Mouse (Mus musculus) left cerebral cortex, postnatal 4 days (tissue): Measurements from ENCODE around the gene Fam20a. TPM values are rescaled to one million over a fixed set of nuclear protein-coding genes. Genes with fewer than 3 reads are reported as not detected.
"Not testable (repeated sequence)": the region's sequence is repeated elsewhere in the genome, so short reads cannot be mapped to it uniquely, and the experiment has no call there.

Experiments used
- DNase-seq: peaks from one replicate; pipeline ENCODE4 v3.0.0-alpha.2; 2022
- intact Hi-C: fragments of 180-260 bp; cut with DNase I; formaldehyde crosslinking; loops from one replicate; pipeline ENCODE4 v1.15.1; 2025
- total RNA-seq, 2 experiments: library from RNA; stranded (reverse); gene quantifications; 2 replicates each; pipeline ENCODE4 v1.2.3; 2021

Fam20a gene
- total RNA-seq, 2 experiments from 2014 or later: 6.4 to 6.7 TPM

- intact Hi-C loops: loop anchor here (10.0 kb wide), 1 partner anchor 611 kb away; no protein-coding TSS in a partner anchor
- no peak for DNase-seq
Observed at GRCm38 (mm10) chr11:109664293-109664692, 57.8 kb downstream of the Fam20a start.

GRCm38 (mm10) chr11:109660526-109660925 lies 61.6 kb downstream of the Fam20a start:
- intact Hi-C loops: loop anchor here (10.0 kb wide), 1 partner anchor 614 kb away; no protein-coding TSS in a partner anchor
- not testable (repeated sequence) for DNase-seq

GRCm38 (mm10) chr11:109656232-109656631 lies 65.8 kb downstream of the Fam20a start:
- intact Hi-C loops: no loop called here
- DNase-seq: no peak

DNA sequence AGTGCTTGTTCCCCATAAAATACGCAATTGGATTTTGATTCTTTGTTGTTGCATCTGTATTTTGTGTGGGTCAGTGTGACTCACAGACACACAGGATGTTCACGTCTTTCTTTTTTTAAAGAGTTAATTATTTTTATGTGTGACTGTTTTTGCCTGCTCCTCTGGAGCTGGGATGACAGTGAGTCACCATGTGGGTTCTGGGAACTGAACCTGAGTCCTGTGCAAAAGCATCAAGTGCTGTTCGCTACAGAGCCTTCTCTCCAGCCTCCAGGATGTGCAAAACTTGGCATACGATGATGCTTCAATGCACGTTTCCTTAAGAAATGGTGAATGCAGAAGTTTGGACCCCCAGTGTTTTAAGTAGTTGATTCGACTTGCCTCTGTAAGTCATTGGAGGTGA lies 67.5 kb downstream of the Fam20a start:
- intact Hi-C loops: no loop called here
- DNase-seq: no peak

DNA sequence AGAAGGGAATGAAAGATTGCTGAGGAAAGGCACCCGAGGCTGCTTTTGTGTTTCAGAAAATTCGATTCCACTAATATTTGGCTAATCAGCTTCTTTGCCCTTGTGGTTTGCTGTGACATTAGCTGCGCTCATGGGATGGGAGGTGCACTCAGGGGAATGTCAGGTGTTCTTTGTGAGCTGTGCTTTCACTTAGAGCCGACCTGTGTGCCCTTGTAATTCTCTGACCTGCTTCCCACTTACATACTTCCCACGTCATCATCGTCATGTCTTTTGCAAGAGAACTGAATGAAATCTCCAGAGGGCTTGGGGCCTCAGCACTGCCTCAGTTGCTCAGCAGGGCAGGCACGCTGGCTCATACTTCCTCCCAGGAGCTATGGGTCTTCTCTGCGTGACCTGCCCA lies 68.9 kb downstream of the Fam20a start:
- no peak for DNase-seq
- intact Hi-C loops: no loop called here

GRCm38 (mm10) chr11:109652505-109652904 lies 69.6 kb downstream of the Fam20a start:
- no peak for DNase-seq
- intact Hi-C loops: no loop called here

DNA sequence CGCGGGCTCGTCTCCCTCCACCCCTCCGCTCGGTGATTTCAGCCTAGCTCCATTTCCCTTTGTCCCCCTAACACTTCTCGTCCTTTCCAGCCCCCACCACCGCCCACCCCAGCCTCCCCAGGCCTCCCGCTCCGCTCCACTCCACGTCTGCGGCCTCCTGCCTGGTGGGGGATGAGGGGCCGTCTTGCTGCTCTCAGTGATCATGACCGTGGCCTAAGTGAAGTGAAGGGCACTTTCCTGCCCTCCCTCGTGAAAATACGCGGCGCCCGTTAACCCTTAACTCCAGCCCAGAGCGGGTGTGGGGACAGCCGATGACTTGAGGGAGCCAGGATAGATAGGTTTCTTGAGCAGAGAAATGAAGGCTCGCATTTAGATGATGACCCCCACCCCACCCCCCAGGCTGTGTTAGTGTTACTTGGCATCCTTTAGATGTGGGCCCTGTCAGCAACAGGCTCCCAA lies 70.5 kb downstream of the Fam20a start:
- DNase-seq: peak; percentile 35
- intact Hi-C loops: no loop called here

DNA sequence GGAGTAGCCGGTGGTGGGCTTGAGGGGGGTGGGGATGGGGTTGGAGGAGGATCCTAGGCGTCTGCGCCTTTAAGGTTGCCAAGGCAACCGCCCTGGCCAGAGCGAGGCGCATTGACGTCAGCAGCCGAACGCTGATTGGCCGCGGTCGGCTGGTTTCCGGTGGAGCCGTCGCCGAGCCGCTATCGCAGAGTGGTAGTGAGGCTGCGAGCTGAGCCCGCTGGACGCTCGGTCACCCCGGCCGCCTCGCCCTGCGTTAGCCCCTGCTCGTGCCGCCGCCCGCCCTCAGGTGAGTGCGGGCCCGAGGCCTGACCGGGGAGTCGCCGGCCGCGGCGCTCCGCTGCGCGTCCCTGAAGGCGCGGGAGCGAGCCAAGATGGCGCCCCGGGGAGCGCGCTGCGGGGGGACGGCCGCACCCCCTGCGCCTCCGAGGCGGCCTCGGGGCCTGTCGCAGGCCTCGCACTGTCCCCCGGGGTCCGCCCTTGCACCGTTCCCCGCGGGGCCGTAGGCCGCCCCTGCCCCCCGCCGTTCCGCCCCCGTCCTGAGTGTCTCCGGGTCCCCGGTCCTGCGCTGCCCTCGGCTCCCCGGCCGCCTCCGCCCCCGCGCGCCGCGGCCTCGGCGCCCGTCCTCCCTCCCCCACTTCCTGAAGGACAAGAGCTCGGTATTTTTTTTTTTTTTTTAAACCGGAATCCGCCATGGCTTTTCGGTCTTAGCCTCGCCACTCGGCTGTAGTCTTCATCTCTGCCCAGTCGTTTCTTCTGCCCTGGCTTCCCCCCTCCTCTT lies 71.1 kb downstream of the Fam20a start:
- intact Hi-C loops: no loop called here
- peak; percentile 96 for DNase-seq

GRCm38 (mm10) chr11:109649975-109650701 lies 71.9 kb downstream of the Fam20a start:
- intact Hi-C loops: no loop called here

DNA sequence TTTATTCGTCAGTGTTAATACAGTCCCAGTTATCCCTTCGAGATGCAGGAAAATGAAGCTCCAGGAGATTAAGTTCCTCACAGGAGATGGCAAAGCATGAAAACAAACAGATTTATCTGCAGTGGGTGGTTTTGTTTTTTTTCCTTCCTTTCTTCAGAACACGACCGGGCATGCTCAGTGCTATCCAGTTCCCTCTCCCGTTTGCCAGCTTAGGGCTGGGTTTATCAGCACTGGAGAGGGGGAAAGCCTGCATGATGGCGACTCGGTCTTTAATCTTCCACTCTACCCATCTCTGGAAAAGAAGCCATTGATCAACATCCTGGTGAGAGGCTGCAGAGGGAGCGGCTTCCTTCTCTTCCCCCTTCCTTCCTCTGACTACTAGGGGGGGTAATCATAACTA lies 72.9 kb downstream of the Fam20a start, which contains the start of gene Prkar1a:
Gene Prkar1a, plus strand, starts transcription at position 200 of the 400 bp plus-strand sequence.
- intact Hi-C loops: no loop called here

More at GRCm38 (mm10) chr11:109649975-109650701, 71.9 kb downstream of the Fam20a start:
- DNase-seq: peak; percentile 87

GRCm38 (mm10) chr11:109648510-109648909 lies 73.6 kb downstream of the Fam20a start:
- peak; percentile 83 for DNase-seq
- intact Hi-C loops: no loop called here

More for the DNA sequence above, 72.9 kb downstream of the Fam20a start, which contains the start of gene Prkar1a:
- DNase-seq: no peak

GRCm38 (mm10) chr11:109641498-109642222 lies 80.4 kb downstream of the Fam20a start:
- DNase-seq: no peak
- intact Hi-C loops: no loop called here

GRCm38 (mm10) chr11:109635871-109636395 lies 86.1 kb downstream of the Fam20a start:
- DNase-seq: no peak
- intact Hi-C loops: no loop called here

DNA sequence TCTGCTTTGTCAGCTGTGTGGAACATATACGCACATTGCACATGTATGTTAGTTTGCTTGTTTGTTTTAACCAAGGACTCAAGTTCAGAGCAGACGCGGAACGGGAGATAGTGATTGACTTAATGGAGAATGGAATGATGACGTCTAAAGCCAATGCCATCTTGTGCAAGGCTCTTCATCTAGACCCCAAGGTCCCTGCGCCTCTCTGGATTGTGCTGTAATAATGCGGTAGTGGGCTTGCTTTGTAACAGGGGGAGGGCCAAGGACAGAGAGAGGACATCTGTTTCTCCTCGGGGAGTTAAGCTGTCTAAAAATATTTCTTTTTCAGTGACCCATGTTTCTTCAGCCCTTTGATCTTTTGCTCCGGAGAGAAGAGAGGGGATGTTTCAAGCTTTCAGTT lies 87.2 kb downstream of the Fam20a start:
- intact Hi-C loops: no loop called here
- DNase-seq: no peak

DNA sequence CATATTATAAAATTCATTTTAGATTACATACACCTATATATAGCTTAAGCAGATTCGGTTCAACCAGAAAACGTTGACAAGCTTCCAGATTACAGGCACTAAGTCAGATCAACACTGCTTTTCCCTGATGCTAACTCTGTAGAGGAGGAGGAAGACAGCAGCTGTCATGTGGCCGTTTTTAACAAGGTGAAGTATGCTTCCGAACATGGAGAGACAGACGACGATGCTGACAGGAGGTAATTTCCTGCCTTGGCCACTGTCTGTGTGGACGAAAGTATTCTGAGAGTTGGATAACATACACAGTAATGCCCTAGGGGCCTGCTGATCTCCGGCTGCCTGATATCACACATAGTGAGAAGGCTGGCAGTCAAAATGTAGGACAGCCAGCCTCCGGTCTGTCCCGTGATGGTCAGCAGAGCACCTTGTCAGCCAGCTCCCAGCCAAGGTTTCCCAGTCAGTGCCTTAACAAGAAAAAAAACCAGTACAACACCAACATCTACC lies 93.0 kb downstream of the Fam20a start:
- intact Hi-C loops: no loop called here
- no peak for DNase-seq

DNA sequence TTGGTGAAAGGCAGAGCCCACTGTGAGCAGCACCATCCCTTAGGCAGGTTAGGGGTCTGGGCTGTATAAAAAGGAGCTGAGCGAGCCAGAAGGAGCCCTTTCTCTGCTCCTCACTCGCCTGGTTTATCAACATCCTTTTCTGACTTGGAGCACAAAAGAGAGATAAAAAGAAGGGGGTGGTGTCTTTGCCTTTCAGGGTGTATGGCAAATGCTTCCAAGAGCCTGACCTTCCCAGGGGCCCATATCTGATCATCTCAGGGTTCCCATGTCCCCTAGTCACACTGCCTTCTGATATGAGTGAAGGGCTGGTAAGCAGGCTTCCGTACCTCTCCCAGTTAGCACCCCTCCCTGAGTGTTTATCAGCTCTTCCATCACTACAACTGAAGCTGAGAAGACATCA lies 94.0 kb downstream of the Fam20a start:
- DNase-seq: no peak
- intact Hi-C loops: no loop called here

- no peak for DNase-seq
- intact Hi-C loops: no loop called here
Observed at GRCm38 (mm10) chr11:109627648-109628047, 94.4 kb downstream of the Fam20a start.

GRCm38 (mm10) chr11:109623238-109623637 lies 98.8 kb downstream of the Fam20a start:
- no peak for DNase-seq
- intact Hi-C loops: no loop called here

DNA sequence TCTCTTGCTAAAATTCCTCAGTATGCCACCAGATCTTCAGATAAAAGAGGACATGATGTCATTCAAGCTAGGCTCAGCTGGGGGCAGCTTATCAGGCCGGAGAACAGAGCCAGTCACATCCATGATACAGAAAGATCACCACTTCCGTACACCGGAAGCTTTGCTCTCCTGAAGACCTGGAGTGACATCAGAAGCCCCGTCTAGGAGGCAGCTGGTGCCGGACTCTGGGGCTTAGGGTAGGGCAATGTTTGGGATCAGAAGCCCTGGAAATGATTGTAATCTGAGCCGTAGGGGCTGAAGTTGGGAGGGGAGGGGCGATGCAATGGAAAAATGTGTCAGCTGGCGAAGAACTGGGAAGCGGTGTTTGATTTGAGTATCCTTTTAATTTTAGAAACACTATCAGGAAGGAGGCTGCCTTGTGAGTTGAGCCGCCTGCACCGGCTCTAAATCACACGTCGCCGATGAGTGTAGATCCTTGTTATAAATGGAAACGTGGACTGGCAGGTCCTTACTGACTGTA lies 99.5 kb downstream of the Fam20a start:
- intact Hi-C loops: no loop called here
- no peak for DNase-seq

- DNase-seq: peak; percentile 55
- intact Hi-C loops: no loop called here
Observed at GRCm38 (mm10) chr11:109621183-109621582, 100.9 kb downstream of the Fam20a start.
